Mouse (Mus musculus) heart, embryonic 16.5 days (tissue): ENCODE measurements around the gene Sphkap. TPM values are rescaled to one million over a fixed set of nuclear protein-coding genes. Genes with fewer than 3 reads are reported as not detected.

Experiments
- ATAC-seq: fragments of 200-750 bp; cut with Nextera tagmentation; replicated peaks from 2 replicates; pipeline ENCODE4 v1.8.0; 2017; ENCODE audit warnings: moderate number of reproducible peaks; ENCODE audit not compliant: insufficient read depth, low FRiP score; ENCODE audit errors: extremely low read depth
- H3K27ac ChIP-seq: fragments of 300-500 bp; sonication (generic); 2 replicates; pipeline ENCODE4 v1.5.1; 2014; ENCODE audit warnings: mild to moderate bottlenecking, low read length, control low read depth, moderate library complexity
- H3K27me3 ChIP-seq: fragments of 300-500 bp; sonication (generic); 2 replicates; pipeline ENCODE4 v1.6.1; 2014; ENCODE audit warnings: low read length, mixed read lengths; ENCODE audit not compliant: control insufficient read depth, insufficient read depth
- H3K36me3 ChIP-seq: fragments of 300-500 bp; sonication (generic); 2 replicates; pipeline ENCODE4 v1.6.1; 2014; ENCODE audit not compliant: control insufficient read depth, insufficient read depth
- H3K4me1 ChIP-seq: fragments of 300-500 bp; sonication (generic); 2 replicates; pipeline ENCODE4 v1.6.1; 2014; ENCODE audit warnings: low read length, mixed read lengths; ENCODE audit not compliant: control insufficient read depth, insufficient read depth
- H3K4me2 ChIP-seq: fragments of 300-500 bp; sonication (generic); 2 replicates; pipeline ENCODE4 v1.6.1; 2014; ENCODE audit warnings: low read depth, mild to moderate bottlenecking, control low read depth, low read length
- H3K4me3 ChIP-seq: fragments of 300-500 bp; sonication (generic); 2 replicates; pipeline ENCODE4 v1.5.1; 2014; ENCODE audit warnings: mild to moderate bottlenecking, control low read depth, low read length
- H3K9ac ChIP-seq: fragments of 300-500 bp; sonication (generic); 2 replicates; pipeline ENCODE4 v1.6.1; 2014; ENCODE audit warnings: low read length, control low read depth
- H3K9me3 ChIP-seq: fragments of 300-500 bp; sonication (generic); replicated peaks from 2 replicates; pipeline ENCODE4 v1.6.1; 2016; ENCODE audit warnings: low read length; ENCODE audit not compliant: control insufficient read depth
- WGBS: fragments of 180-500 bp; shearing (Covaris S2); extraction: QIAGEN DNeasy Blood & Tissue Kit; methylation state at CpG from one replicate; pipeline ENCODE4 v1.1.7; 2014; 5-methylcytosine and 5-hydroxymethylcytosine counted together
- polyA plus RNA-seq: library from polyadenylated mRNA; unstranded; fragments of >200 nt; fragmentation: Nextera tagmentation; extraction: Ambion mirVana; gene quantifications from 2 replicates; pipeline ENCODE4 v1.2.1, GENCODE M21; 2015

The Sphkap gene
- polyA plus RNA-seq, 1 experiment from 2014 or later = 8.2 TPM

DNA sequence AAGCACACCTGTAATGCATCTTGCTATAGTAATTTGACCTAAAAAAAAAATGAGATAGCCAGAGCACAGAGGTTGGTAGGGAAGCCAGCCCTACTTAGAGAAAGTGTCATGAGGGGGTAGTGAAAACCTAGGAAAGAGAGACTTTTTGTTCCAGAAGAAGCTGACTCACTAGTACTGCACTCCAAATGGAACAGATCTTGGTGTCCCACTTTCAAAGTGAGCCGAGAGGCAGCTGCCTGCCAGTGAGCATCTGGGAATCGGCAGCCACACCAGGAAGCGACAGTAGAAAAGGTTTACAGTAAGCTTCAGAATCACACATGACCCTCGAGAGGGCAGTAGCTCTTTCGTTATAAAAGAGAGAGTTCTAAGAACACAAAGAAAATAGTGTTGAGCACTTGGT is 12.4 kb downstream of the Sphkap start:
- ATAC-seq = no peak
- H3K36me3 ChIP-seq = no peaks in the 10 kb centered on the region
- H3K4me2 ChIP-seq = no peak overlapping the region
- no peak overlapping the region for H3K4me3 ChIP-seq
- 53% methylated on average over 5 of the region's 5 CpGs for WGBS
- no peak overlapping the region for H3K9ac ChIP-seq
- H3K4me1 ChIP-seq = peaks cover 2% of the 10 kb centered on the region; the same call in 1 of the 2 replicates
- H3K27ac ChIP-seq = no peak overlapping the region
- H3K27me3 ChIP-seq = no peaks in the 10 kb centered on the region
- no peaks in the 10 kb centered on the region for H3K9me3 ChIP-seq

GRCm38 (mm10) chr1:83389419-83389818 is 18.6 kb downstream of the Sphkap start:
- Histone ChIP-seq H3K27ac (no peak overlapping the region), H3K4me3 (no peak overlapping the region), H3K4me2 (no peak overlapping the region), H3K9me3 (no peaks in the 10 kb centered on the region), H3K9ac (no peak overlapping the region), H3K27me3 (no peaks in the 10 kb centered on the region), H3K36me3 (no peaks in the 10 kb centered on the region), H3K4me1 (peaks cover 2% of the 10 kb centered on the region; the same call in 1 of the 2 replicates)
- WGBS = 87% methylated on average over 4 of the region's 4 CpGs
- ATAC-seq = no peak

- peaks cover 5% of the 10 kb centered on the region for H3K4me1 ChIP-seq
- peak; percentile 78; the same call in 1 of the 2 replicates for ATAC-seq
- no peak overlapping the region for H3K9ac ChIP-seq
- H3K9me3 ChIP-seq = no peaks in the 10 kb centered on the region
- no peaks in the 10 kb centered on the region for H3K36me3 ChIP-seq
- WGBS = 70% methylated on average over 1 of the region's 1 CpGs
- no peak overlapping the region for H3K4me2 ChIP-seq
- H3K27me3 ChIP-seq = no peaks in the 10 kb centered on the region
- no peak overlapping the region; the same call in 1 of the 2 replicates for H3K27ac ChIP-seq
- H3K4me3 ChIP-seq = no peak overlapping the region
Measured at GRCm38 (mm10) chr1:83377404-83377803, 30.6 kb downstream of the Sphkap start.

DNA sequence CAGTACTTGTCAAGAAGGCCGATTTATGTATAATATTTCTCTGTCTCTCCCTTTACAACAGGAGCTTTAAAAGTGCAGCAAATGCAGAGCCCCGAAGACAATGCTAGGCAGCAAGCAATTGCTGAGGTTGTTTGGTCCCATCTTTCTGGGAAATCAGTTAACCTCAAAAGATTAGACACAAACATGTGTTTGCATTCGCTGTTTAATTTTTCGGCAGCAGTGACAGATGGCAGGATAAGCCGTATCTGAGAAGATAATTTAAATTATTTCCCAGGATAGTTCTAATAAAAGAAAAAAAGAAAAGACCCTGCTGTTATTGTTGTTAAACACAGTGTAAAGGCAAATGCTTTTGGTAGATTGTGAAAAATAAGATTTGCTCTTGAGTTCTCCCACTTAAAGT is 41.5 kb downstream of the Sphkap start:
- H3K27ac ChIP-seq = no peak overlapping the region
- H3K9me3 ChIP-seq = no peaks in the 10 kb centered on the region
- 81% methylated on average over 5 of the region's 5 CpGs for WGBS
- no peaks in the 10 kb centered on the region for H3K27me3 ChIP-seq
- no peaks in the 10 kb centered on the region for H3K4me1 ChIP-seq
- ATAC-seq = no peak
- no peak overlapping the region for H3K4me2 ChIP-seq
- H3K4me3 ChIP-seq = no peak overlapping the region
- no peak overlapping the region for H3K9ac ChIP-seq
- no peaks in the 10 kb centered on the region for H3K36me3 ChIP-seq

DNA sequence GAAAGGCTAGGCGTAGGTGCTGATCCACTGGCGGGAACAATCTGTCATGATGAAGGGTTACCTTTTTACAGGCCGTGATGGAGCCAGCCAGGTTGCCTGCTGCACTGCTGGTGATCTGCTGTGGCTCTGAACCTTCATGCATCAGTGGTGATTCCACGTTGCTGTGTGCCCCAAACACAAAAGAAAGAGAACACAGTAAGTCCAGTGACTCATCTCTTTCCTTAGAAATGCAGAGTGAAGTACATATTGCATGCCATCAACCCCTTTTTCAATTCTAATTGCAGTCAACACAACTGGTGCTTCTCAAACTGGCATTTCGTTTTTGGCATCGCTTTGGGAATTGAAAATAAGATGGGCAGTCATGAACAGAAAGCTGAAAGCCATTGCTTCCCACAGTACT is 45.8 kb downstream of the Sphkap start:
- ATAC-seq = no peak
- H3K36me3 ChIP-seq = no peaks in the 10 kb centered on the region
- no peak overlapping the region for H3K4me2 ChIP-seq
- no peak overlapping the region for H3K9ac ChIP-seq
- no peak overlapping the region for H3K4me3 ChIP-seq
- no peaks in the 10 kb centered on the region for H3K27me3 ChIP-seq
- 80% methylated on average over 6 of the region's 6 CpGs for WGBS
- no peak overlapping the region for H3K27ac ChIP-seq
- no peaks in the 10 kb centered on the region for H3K9me3 ChIP-seq
- H3K4me1 ChIP-seq = peaks cover 10% of the 10 kb centered on the region

DNA sequence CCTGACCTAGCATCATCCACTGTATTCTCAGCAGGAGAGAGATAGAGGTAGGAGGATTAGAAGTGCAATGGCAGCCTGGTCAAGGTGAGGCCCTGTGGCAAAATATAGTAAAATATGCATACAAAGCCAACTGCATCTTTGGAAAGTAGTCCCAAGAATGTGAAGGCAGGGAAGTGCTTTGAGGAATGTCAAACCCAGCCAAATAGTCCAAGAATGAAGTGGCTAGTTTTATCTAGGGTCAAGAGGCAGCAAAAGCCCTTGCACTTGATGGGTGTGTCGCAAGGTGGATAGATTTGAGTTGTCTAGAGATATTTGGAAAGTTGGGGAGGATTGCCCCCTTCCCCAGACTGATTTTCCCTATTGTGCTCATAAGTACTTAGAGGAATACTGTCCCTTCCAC is 61.5 kb downstream of the Sphkap start:
- Histone ChIP-seq H3K9me3 (no peaks in the 10 kb centered on the region), H3K27me3 (no peaks in the 10 kb centered on the region), H3K4me1 (peaks cover 24% of the 10 kb centered on the region), H3K4me2 (no peak overlapping the region), H3K27ac (peak overlapping the region; percentile 95), H3K9ac (no peak overlapping the region), H3K36me3 (no peaks in the 10 kb centered on the region), H3K4me3 (no peak overlapping the region)
- 44% methylated on average over 1 of the region's 1 CpGs for WGBS
- no peak for ATAC-seq

GRCm38 (mm10) chr1:83345572-83345971 is 62.4 kb downstream of the Sphkap start:
- Histone ChIP-seq H3K4me1 (peaks cover 19% of the 10 kb centered on the region), H3K4me2 (peak overlapping the region; percentile 49), H3K9me3 (no peaks in the 10 kb centered on the region), H3K27me3 (no peaks in the 10 kb centered on the region), H3K4me3 (no peak overlapping the region), H3K9ac (peak overlapping the region; percentile 25; the same call in 1 of the 2 replicates), H3K27ac (peak overlapping the region; percentile 95), H3K36me3 (no peaks in the 10 kb centered on the region)
- 25% methylated on average over 14 of the region's 14 CpGs for whole genome bisulfite sequencing
- ATAC-seq = peak; percentile 85

GRCm38 (mm10) chr1:83345069-83345468 is 62.9 kb downstream of the Sphkap start:
- Histone ChIP-seq H3K4me2 (peak overlapping the region; percentile 37; the same call in 1 of the 2 replicates), H3K9ac (peak overlapping the region; percentile 25; the same call in 1 of the 2 replicates), H3K4me1 (peaks cover 16% of the 10 kb centered on the region)

DNA sequence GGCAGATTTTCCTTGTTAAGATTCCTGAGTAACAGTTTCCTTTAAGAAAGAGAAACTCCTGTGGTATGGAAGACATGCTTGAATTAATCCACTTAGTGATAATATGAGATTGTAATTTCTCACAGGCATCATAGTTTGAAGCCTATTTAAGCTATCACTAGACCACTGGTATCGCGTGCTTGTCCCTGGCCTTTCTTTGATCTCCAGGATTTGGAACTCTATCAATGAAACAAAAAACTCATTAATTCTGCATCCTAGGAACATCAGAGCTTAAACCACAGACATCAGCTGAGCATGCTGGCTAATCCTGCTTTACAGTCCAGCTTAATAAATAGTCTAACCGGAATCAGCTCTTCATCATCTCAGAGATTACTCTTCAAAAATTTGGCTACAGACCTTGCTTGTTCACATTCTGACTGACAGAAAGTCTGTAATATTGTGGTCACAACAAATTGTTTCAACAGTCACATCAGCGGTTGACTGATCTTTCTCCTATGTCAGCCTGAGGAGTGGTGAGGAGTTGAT is 65.2 kb downstream of the Sphkap start:
- Histone ChIP-seq H3K9ac (no peak overlapping the region), H3K36me3 (no peaks in the 10 kb centered on the region), H3K4me1 (peaks cover 14% of the 10 kb centered on the region), H3K4me3 (no peak overlapping the region), H3K27ac (no peak overlapping the region), H3K27me3 (no peaks in the 10 kb centered on the region), H3K9me3 (no peaks in the 10 kb centered on the region), H3K4me2 (no peak overlapping the region)
- ATAC-seq = no peak
- 83% methylated on average over 4 of the region's 4 CpGs for WGBS

More at GRCm38 (mm10) chr1:83345069-83345468, 62.9 kb downstream of the Sphkap start:
- no peaks in the 10 kb centered on the region for H3K27me3 ChIP-seq
- H3K27ac ChIP-seq = peak overlapping the region; percentile 95
- ATAC-seq = no peak
- 19% methylated on average over 3 of the region's 3 CpGs for WGBS
- no peaks in the 10 kb centered on the region for H3K9me3 ChIP-seq
- H3K4me3 ChIP-seq = no peak overlapping the region
- no peaks in the 10 kb centered on the region for H3K36me3 ChIP-seq
